Mouse (Mus musculus) stomach, postnatal 0 days (tissue): ENCODE results near the gene Aar2.

Experiments used
- CTCF ChIP-seq: IDR thresholded peaks from 2 replicates; pipeline ENCODE4 v1.5.1; 2016; ENCODE audit warnings: antibody characterized with exemption, low read depth, mild to moderate bottlenecking, moderate library complexity
- EP300 ChIP-seq: optimal IDR thresholded peaks from 2 replicates; pipeline ENCODE3; 2016; ENCODE audit warnings: antibody characterized with exemption

- TF ChIP-seq EP300 (no peak), CTCF (peak; percentile 89)
Observed at GRCm38 (mm10) chr2:156497915-156498314, 49.5 kb upstream of the Aar2 start.
